Mouse (Mus musculus) MEL (cell line): Measurements from ENCODE around the gene Grid2ip. TPM values are rescaled to one million over a fixed set of nuclear protein-coding genes. Genes with fewer than 3 reads are reported as not detected.

Source experiments
- DNase-seq: peaks from one replicate; pipeline ENCODE4 v3.0.0; 2011; ENCODE audit warnings: low read depth, low spot score
- H3K27ac ChIP-seq: 2 replicates; pipeline ENCODE4 v1.5.1; 2012; ENCODE audit warnings: low read depth, mild to moderate bottlenecking, control low read depth, low read length, moderate library complexity; ENCODE audit not compliant: control insufficient read depth
- H3K27me3 ChIP-seq, 2 experiments: fragments of 150-350 bp in 1 of 2; sonication (generic) in 1 of 2; 2 replicates each; pipeline ENCODE4 v1.6.1; 2012; ENCODE audit warnings: low read length in 2 of 2, mild to moderate bottlenecking in 2 of 2, improper control_type of control experiment in 1 of 2, moderate library complexity in 1 of 2; ENCODE audit not compliant: insufficient read depth in 2 of 2, control insufficient read depth in 1 of 2
- H3K36me3 ChIP-seq, 2 experiments: 2 replicates each; pipeline ENCODE4 v1.6.1; 2012 to 2014; ENCODE audit warnings: low read length in 2 of 2, improper control_type of control experiment in 1 of 2, inconsistent platforms in 1 of 2, mild to moderate bottlenecking in 1 of 2; ENCODE audit not compliant: insufficient read depth in 2 of 2, control insufficient read depth in 1 of 2
- H3K4me1 ChIP-seq, 2 experiments: fragments of 150-350 bp in 1 of 2; sonication (generic) in 1 of 2; 2 replicates each; pipeline ENCODE4 v1.6.1; 2012; ENCODE audit warnings: low read length in 2 of 2, improper control_type of control experiment in 1 of 2, mild to moderate bottlenecking in 1 of 2; ENCODE audit not compliant: insufficient read depth in 2 of 2, control insufficient read depth in 1 of 2
- H3K4me3 ChIP-seq, 2 experiments: fragments of 150-350 bp in 1 of 2; sonication (generic) in 1 of 2; 2 replicates each; pipeline ENCODE4 v1.5.1; 2012; ENCODE audit warnings: low read depth in 2 of 2, low read length in 2 of 2, mild to moderate bottlenecking in 2 of 2, moderate library complexity in 2 of 2, control low read depth in 1 of 2, improper control_type of control experiment in 1 of 2; ENCODE audit not compliant: control insufficient read depth in 1 of 2, insufficient read depth in 1 of 2
- H3K79me2 ChIP-seq: 2 replicates; pipeline ENCODE4 v1.6.1; 2012; ENCODE audit warnings: mild to moderate bottlenecking, low read length, moderate library complexity; ENCODE audit not compliant: control insufficient read depth, poor library complexity, insufficient read depth
- H3K9ac ChIP-seq: 2 replicates; pipeline ENCODE4 v1.6.1; 2012; ENCODE audit warnings: low read depth, mild to moderate bottlenecking, control low read depth, low read length, moderate library complexity; ENCODE audit not compliant: control insufficient read depth, poor library complexity, severe bottlenecking
- H3K9me3 ChIP-seq: fragments of 150-350 bp; sonication (generic); replicated peaks from 2 replicates; pipeline ENCODE4 v1.6.1; 2012; ENCODE audit warnings: mild to moderate bottlenecking, low read length, improper control_type of control experiment, moderate library complexity; ENCODE audit not compliant: insufficient read depth
- BHLHE40 ChIP-seq: IDR thresholded peaks from 2 replicates; pipeline ENCODE4 v1.6.1; 2012; ENCODE audit warnings: low read depth, mild to moderate bottlenecking, inconsistent platforms, low read length, improper control_type of control experiment, borderline replicate concordance
- CTCF ChIP-seq, 3 experiments: IDR thresholded peaks in 2 of 3; conservative IDR thresholded peaks in 1 of 3; 2 replicates each; pipeline ENCODE4 v1.5.1; 2011 to 2012; ENCODE audit warnings: low read length in 3 of 3, low read depth in 2 of 3, mild to moderate bottlenecking in 2 of 3, improper control_type of control experiment in 1 of 3, inconsistent platforms in 1 of 3, mixed read lengths in 1 of 3, moderate library complexity in 1 of 3; ENCODE audit not compliant: control insufficient read depth in 1 of 3, insufficient read depth in 1 of 3, poor library complexity in 1 of 3, severe bottlenecking in 1 of 3
- E2F4 ChIP-seq: IDR thresholded peaks from 2 replicates; pipeline ENCODE4 v1.6.1; 2011; ENCODE audit warnings: low read depth, low read length, improper control_type of control experiment, borderline replicate concordance
- EP300 ChIP-seq, 2 experiments: IDR thresholded peaks; 2 replicates each; pipeline ENCODE4 v1.6.1; 2011; ENCODE audit warnings: improper control_type of control experiment in 2 of 2, low read length in 2 of 2, low read depth in 1 of 2, mild to moderate bottlenecking in 1 of 2
- ETS1 ChIP-seq: IDR thresholded peaks from 2 replicates; pipeline ENCODE4 v1.6.1; 2012; ENCODE audit warnings: low read depth, mild to moderate bottlenecking, inconsistent platforms, low read length, improper control_type of control experiment, moderate library complexity
- GABPA ChIP-seq: IDR thresholded peaks from 2 replicates; pipeline ENCODE4 v1.6.1; 2012; ENCODE audit warnings: low read depth, mild to moderate bottlenecking, inconsistent platforms, low read length, improper control_type of control experiment, moderate library complexity
- JUND ChIP-seq: IDR thresholded peaks from 2 replicates; pipeline ENCODE4 v1.6.1; 2011; ENCODE audit warnings: low read depth, mild to moderate bottlenecking, improper control_type of control experiment, low read length
- KAT2A ChIP-seq: conservative IDR thresholded peaks from 2 replicates; pipeline ENCODE4 v1.6.1; 2012; ENCODE audit warnings: low read depth, low read length, improper control_type of control experiment, inconsistent platforms
- MAZ ChIP-seq: IDR thresholded peaks from 2 replicates; pipeline ENCODE4 v1.6.1; 2012; ENCODE audit warnings: low read depth, mild to moderate bottlenecking, inconsistent platforms, low read length, improper control_type of control experiment
- MXI1 ChIP-seq: IDR thresholded peaks from 2 replicates; pipeline ENCODE4 v1.6.1; 2011; ENCODE audit warnings: mild to moderate bottlenecking, low read depth, low read length, improper control_type of control experiment
- MYB ChIP-seq: IDR thresholded peaks from 2 replicates; pipeline ENCODE4 v1.6.1; 2011; ENCODE audit warnings: mild to moderate bottlenecking, low read depth, low read length, improper control_type of control experiment
- MYC ChIP-seq: IDR thresholded peaks from 2 replicates; pipeline ENCODE4 v1.6.1; 2011; ENCODE audit warnings: low read depth, mild to moderate bottlenecking, low read length, improper control_type of control experiment, moderate library complexity
- NELFE ChIP-seq: IDR thresholded peaks from 2 replicates; pipeline ENCODE4 v1.6.1; 2011; ENCODE audit warnings: low read depth, low read length, improper control_type of control experiment
- NRF1 ChIP-seq: IDR thresholded peaks from 2 replicates; pipeline ENCODE4 v1.6.1; 2014; ENCODE audit warnings: low read depth, mild to moderate bottlenecking, inconsistent platforms, low read length, improper control_type of control experiment, moderate library complexity; ENCODE audit not compliant: poor library complexity, insufficient read depth, severe bottlenecking
- POLR2A ChIP-seq, 2 experiments: IDR thresholded peaks; 2 replicates each; pipeline ENCODE4 v1.6.1; 2011 to 2012; ENCODE audit warnings: low read length in 2 of 2, mild to moderate bottlenecking in 2 of 2, control low read depth in 1 of 2, improper control_type of control experiment in 1 of 2, low read depth in 1 of 2, moderate library complexity in 1 of 2; ENCODE audit not compliant: control insufficient read depth in 1 of 2, insufficient read depth in 1 of 2, poor library complexity in 1 of 2
- POLR2AphosphoS2 ChIP-seq: IDR thresholded peaks from 2 replicates; pipeline ENCODE4 v1.6.1; 2011; ENCODE audit warnings: low read length, improper control_type of control experiment
- POLR2AphosphoS5 ChIP-seq: IDR thresholded peaks from 2 replicates; pipeline ENCODE4 v1.6.1; 2012; ENCODE audit warnings: low read depth, borderline replicate concordance, mild to moderate bottlenecking, inconsistent platforms, low read length, moderate library complexity, mixed read lengths
- RAD21 ChIP-seq: IDR thresholded peaks from 2 replicates; pipeline ENCODE4 v1.6.1; 2011; ENCODE audit warnings: mild to moderate bottlenecking, low read depth, low read length, improper control_type of control experiment
- SMC3 ChIP-seq: IDR thresholded peaks from 2 replicates; pipeline ENCODE4 v1.6.1; 2011; ENCODE audit warnings: low read depth, low read length, improper control_type of control experiment
- TAL1 ChIP-seq: IDR thresholded peaks from 2 replicates; pipeline ENCODE4 v1.6.1; 2012; ENCODE audit warnings: mild to moderate bottlenecking, inconsistent platforms, low read length, moderate library complexity, mixed read lengths
- TBP ChIP-seq: IDR thresholded peaks from 2 replicates; pipeline ENCODE4 v1.8.0; 2011; ENCODE audit warnings: low read depth, low read length, improper control_type of control experiment
- TCF12 ChIP-seq: IDR thresholded peaks from 2 replicates; pipeline ENCODE4 v1.6.1; 2014; ENCODE audit warnings: low read depth, mild to moderate bottlenecking, inconsistent platforms, low read length, improper control_type of control experiment, moderate library complexity
- UBTF ChIP-seq: IDR thresholded peaks from 2 replicates; pipeline ENCODE4 v1.6.1; 2012; ENCODE audit warnings: low read depth, mild to moderate bottlenecking, inconsistent platforms, low read length, improper control_type of control experiment, moderate library complexity, borderline replicate concordance; ENCODE audit not compliant: insufficient read depth
- USF1 ChIP-seq: IDR thresholded peaks from 2 replicates; pipeline ENCODE4 v1.6.1; 2014; ENCODE audit warnings: low read depth, mild to moderate bottlenecking, inconsistent platforms, low read length, improper control_type of control experiment, moderate library complexity
- ZC3H11A ChIP-seq: IDR thresholded peaks from 2 replicates; pipeline ENCODE4 v1.6.1; 2012; ENCODE audit warnings: low read depth, mild to moderate bottlenecking, inconsistent platforms, low read length, improper control_type of control experiment
- ZMIZ1 ChIP-seq: IDR thresholded peaks from 2 replicates; pipeline ENCODE4 v1.6.1; 2012; ENCODE audit warnings: low read depth, mild to moderate bottlenecking, inconsistent platforms, low read length, improper control_type of control experiment, moderate library complexity
- ZNF384 ChIP-seq: IDR thresholded peaks from 2 replicates; pipeline ENCODE4 v1.6.1; 2012; ENCODE audit warnings: low read depth, mild to moderate bottlenecking, inconsistent platforms, low read length, improper control_type of control experiment
- polyA plus RNA-seq, 2 experiments: library from polyadenylated mRNA; stranded (reverse) in 1 of 2; unstranded in 1 of 2; fragments of >175 nt in 1 of 2; fragments of >200 nt in 1 of 2; gene quantifications; 2 replicates each; pipeline versions ENCODE4 v1.2.1 to v1.2.4; 2012; ENCODE audit warnings: low replicate concordance in 2 of 2, low read depth in 1 of 2; ENCODE audit not compliant: insufficient read length in 2 of 2, insufficient read depth in 1 of 2, missing spikeins in 1 of 2
- total RNA-seq: library from RNA; depleted of rRNA; stranded (reverse); fragments of 300-350 nt; gene quantifications from 2 replicates; pipeline ENCODE4 v1.2.3, GENCODE M21; 2012

Gene Grid2ip
- total and polyA plus RNA-seq, 3 experiments = not detected

DNA sequence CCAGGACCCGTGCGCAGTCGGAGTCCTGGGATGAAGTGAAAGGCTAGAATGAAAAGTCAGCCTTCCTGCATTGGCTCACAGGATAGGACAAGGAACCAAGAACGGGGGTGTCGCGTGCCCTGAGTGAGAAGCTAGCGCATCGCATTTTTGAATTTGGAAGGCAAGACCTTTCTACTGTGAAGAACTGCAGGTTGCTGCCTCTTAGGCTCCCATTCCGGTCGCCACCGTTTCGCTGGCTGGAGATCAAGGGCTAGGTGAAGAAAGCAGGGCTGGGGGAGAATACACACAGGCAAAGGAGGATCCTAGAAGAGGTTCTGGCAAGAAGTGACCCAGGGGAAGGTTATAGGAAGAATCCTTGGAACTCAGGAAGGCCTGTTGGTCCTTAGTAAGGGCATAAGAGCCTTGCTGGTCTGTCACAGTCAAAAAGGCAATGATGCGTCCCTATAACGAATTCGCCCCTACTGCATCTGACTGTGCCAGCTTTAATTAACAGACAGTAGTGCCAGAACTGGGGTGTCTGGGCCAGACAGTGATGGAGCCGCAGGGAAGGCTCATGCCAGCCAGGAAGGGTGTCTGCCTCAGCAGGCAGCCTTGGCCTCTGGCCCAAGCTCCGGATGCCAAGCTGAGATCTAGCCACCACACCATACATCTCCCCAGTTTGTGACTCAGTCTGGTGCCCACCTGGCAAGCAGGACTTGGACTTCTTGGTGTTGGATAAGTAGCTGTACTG is 13.4 kb downstream of the Grid2ip start:
- peaks cover 0 to 6% of the 10 kb centered on the region in 2 experiments; a peak in 1 of 4 replicates for H3K4me1 ChIP-seq
- no peak overlapping the region for H3K4me3 ChIP-seq
- H3K9me3 ChIP-seq = no peaks in the 10 kb centered on the region
- no peaks in the 10 kb centered on the region for H3K79me2 ChIP-seq
- no peaks in the 10 kb centered on the region for H3K27me3 ChIP-seq
- H3K9ac ChIP-seq = no peak overlapping the region
- no peak for DNase-seq
- H3K27ac ChIP-seq = no peak overlapping the region
- TF ChIP-seq ETS1 (no peak), NELFE (no peak), POLR2AphosphoS5 (no peak), TCF12 (no peak), POLR2AphosphoS2 (no peak), ZC3H11A (no peak), EP300 (IDR thresholded peaks at IDR 0.05; ENCODE audit: low read depth in 1 of 2, low read length in 2 of 2) (no peak), KAT2A (no peak), MYB (no peak), BHLHE40 (no peak), USF1 (no peak), POLR2A (IDR thresholded peaks at IDR 0.05; ENCODE audit: control insufficient read depth in 1 of 2, insufficient read depth in 1 of 2, low read depth in 1 of 2, low read length in 2 of 2, poor library complexity in 1 of 2) (no peak), MXI1 (no peak), UBTF (no peak), MAZ (no peak), RAD21 (no peak), CTCF (IDR thresholded peaks at IDR 0.05 in 2 of 3, conservative IDR thresholded peaks at IDR 0.05 in 1 of 3; ENCODE audit: control insufficient read depth in 1 of 3, insufficient read depth in 1 of 3, low read depth in 2 of 3, low read length in 3 of 3, poor library complexity in 1 of 3, severe bottlenecking in 1 of 3) (no peak), MYC (no peak), JUND (no peak)
- peaks cover 0 to 4% of the 10 kb centered on the region in 2 experiments; a peak in 2 of 4 replicates for H3K36me3 ChIP-seq

DNA sequence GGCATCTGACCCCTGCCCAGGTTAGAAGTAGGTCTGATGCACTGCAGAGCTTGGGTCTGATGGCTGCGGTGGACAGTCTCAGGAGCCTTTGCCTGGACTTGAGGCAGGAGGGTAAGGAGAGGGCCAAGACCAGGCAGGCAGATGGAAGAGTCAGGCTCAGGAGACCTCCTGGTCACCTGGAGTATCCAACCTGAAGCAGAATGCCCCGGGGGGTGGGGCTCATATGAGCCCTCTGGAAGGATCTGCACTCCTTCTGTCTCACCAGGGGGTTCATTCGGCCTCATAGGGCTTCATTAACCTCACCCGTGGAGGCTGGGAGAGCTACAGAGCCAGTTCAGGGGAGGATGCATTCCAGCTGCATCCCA is 14.0 kb downstream of the Grid2ip start:
- H3K36me3 ChIP-seq = peaks cover 0 to 3% of the 10 kb centered on the region in 2 experiments; a peak in 2 of 4 replicates
- H3K4me1 ChIP-seq = peaks cover 0 to 5% of the 10 kb centered on the region in 2 experiments; a peak in 1 of 4 replicates
- H3K4me3 ChIP-seq = no peak overlapping the region
- H3K27me3 ChIP-seq = no peaks in the 10 kb centered on the region
- H3K9ac ChIP-seq = no peak overlapping the region
- H3K79me2 ChIP-seq = no peaks in the 10 kb centered on the region
- no peak for TF ChIP-seq USF1
- TF ChIP-seq E2F4 = no peak
- TF ChIP-seq ZMIZ1 = no peak
- TF ChIP-seq TAL1 = no peak
- no peak for TF ChIP-seq SMC3
- no peak for TF ChIP-seq GABPA
- no peak for TF ChIP-seq ZNF384
- no peak for TF ChIP-seq NELFE
- TF ChIP-seq MAZ = no peak
- no peak for TF ChIP-seq ETS1
- TF ChIP-seq MYC = no peak
- TF ChIP-seq TCF12 = no peak
- TF ChIP-seq POLR2AphosphoS5 = no peak
- no peak for TF ChIP-seq NRF1
- TF ChIP-seq UBTF = no peak
- TF ChIP-seq EP300 (IDR thresholded peaks at IDR 0.05; ENCODE audit: low read depth in 1 of 2, low read length in 2 of 2) = no peak
- TF ChIP-seq KAT2A = no peak
- no peak for TF ChIP-seq POLR2AphosphoS2
- TF ChIP-seq POLR2A (IDR thresholded peaks at IDR 0.05; ENCODE audit: control insufficient read depth in 1 of 2, insufficient read depth in 1 of 2, low read depth in 1 of 2, low read length in 2 of 2, poor library complexity in 1 of 2) = no peak
- TF ChIP-seq TBP = no peak
- H3K9me3 ChIP-seq = no peaks in the 10 kb centered on the region
- DNase-seq = no peak
- H3K27ac ChIP-seq = no peak overlapping the region
